Mouse (Mus musculus) kidney, adult 11 months (tissue): ENCODE results near the gene Lrrc55.

Experiments used
- DNase-seq: peaks from one replicate; pipeline ENCODE4 v3.0.0; 2022

The Lrrc55 gene

DNA sequence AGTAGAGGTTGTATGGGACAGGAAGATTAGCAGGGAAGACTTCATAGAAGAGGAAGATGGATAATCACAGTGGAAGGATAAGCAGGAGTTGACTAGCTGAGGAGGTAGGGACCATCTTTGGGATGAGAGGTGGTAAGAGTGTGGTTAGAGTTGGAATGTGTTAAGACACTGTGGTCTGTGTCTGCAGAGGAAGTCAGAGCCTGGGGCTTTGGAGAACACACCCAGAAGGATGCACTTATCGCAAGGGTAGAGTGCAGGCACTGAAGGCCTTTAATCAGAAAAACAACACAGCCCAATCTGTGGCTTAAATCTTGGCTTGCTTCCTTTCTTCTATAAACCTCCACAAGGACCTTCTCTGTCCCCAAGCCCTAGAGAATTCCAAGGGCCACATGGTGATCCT, 28.7 kb downstream of the Lrrc55 start:
- DNase-seq, result no peak

DNA sequence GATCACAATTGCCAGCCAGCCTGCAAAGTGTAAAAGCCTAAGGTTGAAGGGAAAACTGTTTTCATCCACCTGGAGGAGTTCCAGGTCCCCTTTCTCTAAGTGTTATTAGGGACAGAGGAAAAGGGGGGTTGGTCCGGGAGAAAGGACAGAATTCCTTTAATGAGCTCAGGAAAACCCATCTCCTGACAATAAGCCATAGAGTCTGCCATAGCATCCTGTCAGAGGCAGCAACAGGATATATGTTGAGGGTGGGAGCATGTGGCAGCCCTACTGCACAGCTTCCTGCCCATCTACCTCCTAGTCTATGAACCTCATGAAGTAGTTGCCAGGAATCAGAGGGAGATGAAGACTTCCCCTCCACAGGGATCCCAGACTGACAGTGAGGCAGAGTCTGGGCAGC, 29.4 kb downstream of the Lrrc55 start:
- no peak for DNase-seq

DNA sequence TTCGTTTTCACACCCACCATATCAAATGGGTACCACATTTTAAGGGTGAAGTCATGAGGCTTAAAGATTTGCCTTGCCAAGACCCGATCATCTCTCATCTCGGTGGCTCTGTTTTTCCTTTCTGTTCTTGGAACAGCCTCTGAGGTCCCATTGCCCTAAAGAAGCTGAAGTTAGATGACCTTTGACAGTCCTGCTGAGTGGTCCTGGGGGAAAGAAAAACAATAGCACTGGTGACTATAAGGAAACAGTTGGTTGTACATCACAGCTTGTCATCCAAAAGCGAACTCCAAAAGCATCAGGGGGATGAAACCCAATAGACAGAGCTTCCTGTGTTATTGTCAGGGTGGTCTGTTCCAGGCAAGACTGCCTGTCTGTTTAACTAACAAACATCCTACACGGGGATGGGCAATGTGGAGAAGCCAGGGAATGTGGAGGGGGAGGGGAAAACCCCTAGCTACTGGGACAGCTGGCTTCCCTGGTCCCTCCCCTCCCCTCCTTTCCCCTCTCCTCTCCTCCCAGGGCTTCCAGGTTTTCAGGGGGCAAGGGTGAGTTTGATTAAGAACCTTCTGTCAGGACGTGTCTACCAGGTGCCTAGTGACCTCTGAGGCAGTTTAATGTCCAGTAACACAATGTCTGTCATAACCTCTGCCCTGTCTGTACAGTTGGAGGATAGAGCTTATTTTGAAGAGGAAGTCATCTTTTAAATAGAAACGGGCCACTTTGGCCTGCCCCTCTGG, 33.5 kb downstream of the Lrrc55 start:
- DNase-seq, result peak; percentile 48

DNA sequence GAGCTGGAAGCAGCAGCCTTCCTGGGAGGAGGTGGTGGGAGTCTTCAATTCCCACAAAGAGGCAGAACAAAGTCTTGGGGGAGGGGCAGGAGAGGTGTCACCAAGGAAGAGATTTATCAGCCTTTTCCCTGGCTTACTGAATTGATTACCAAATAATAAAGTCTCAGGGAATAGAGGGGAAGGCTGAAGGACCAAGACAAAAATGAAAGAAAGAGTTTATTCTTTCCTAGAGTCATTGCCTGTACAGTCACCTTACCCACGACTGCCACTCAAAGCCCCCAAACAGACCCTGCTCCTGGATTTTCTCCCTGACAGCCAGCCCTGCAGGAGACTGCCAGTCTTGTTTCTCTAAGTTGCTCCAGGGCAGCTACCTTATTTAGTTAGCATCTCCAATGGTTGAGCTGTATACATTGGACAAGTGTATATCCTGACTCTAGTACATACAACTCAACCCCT, 35.3 kb downstream of the Lrrc55 start:
- no peak for DNase-seq

DNA sequence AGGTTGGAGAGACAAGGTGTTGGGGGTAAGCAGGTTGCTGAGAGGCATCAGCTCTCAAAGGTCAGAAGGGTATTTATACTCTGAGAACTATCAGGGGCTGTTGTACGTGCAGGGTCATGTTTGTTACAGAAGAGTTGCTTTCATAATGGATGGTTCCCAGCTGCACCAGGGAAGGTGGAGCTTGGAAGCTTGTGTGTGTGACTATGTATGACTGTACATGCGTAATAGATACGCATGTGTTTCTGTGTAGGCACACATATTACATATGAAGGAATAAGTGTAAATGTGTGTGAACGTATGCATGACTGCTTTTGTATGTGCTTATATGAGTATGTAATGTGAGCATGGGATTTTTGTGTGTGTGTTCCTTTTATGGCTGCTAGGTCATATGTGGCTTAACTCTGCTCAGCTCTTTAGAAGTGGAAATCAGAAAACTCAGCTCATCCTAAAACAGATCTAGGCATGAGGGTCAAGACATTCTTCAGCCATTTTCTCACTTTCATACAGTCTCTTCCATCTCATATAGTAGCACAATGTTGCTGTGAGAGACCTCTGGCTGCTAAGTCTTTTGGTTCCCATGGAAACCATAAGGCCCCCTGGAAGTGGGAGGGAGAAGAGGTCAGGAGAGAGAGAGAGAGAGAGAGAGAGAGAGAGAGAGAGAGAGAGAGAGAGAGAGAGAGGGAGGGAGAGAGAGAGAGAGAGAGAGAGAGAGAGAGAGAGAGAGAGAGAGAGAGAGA, 35.9 kb downstream of the Lrrc55 start:
- DNase-seq, result no peak

DNA sequence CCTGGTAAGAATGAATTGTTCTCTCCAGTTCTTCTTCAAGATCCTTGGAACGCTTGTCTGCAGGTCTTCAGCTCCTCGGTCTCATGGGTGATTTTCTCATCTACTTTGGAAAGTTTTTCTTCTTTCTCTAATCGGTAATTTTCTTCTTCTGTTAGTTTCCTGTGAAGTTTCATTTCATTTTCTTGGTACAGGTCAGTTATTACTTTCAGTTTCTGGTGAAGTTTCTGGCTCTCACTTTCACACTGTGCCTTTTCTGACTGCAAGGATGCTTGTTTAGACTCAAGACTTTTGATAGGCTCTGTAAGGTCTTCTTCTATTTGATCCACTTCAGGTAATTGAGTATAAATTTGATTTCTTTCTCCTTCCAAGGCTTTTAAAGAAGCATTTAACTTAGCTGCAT, 39.6 kb downstream of the Lrrc55 start:
- no peak for DNase-seq

DNA sequence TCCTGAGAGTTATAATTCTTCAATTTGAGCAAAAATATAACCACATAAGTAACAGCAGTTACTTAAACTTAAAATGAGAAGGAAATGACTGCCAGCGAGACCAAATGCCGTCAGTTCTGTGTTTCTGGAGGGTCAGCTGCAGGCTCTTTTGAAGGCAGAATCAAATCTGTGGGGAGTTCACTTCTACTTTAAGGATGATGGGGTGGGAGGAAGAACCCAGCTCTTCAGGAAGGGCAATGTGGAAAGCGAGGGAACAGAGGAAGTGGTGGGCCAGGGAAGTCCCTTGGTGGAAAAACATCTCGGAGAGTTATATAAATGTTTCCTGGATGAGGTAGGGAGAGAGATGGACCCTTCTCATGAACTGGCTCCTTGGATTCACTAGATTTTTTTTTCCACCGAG, 40.9 kb downstream of the Lrrc55 start:
- DNase-seq, result no peak

DNA sequence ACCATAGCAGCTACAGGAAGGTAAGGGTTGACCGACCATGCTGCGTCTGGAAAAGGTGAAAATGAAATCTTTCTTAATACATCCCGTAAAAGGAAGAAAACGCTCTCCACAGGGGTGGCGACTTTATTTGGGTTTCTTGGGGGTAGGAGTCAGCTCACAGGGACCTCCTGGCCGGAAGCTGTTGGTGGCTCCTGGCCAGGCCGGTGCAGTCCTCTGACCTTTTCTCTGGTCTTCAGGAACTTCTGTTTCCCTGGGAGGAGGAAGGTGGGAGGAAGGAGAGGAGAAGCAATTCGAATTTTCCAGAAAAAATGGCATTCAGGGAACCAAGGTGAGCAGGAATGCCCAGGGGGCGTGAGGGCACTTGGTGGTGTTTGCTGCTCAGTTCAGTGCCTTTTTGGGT, 41.7 kb downstream of the Lrrc55 start:
- DNase-seq, result no peak

DNA sequence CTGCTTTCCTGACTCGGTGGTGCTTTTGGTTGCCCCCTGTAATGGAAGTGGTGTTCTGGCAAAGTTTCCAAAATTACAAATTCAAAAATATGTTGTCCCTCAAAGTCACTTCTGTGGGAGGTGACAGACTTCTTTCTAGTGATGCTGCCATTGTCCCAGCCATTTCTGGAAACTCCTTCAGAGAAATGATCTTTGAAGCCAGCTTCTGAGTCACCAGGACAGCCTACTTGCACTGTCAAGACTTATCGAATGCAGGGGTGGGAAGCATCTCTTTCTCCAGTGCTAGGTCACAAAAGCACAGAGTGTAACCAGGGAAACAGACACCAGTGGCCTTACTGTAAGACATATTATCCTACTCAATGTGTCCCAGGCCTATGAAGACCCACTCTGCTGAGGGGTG, 45.8 kb downstream of the Lrrc55 start:
- DNase-seq, result no peak

DNA sequence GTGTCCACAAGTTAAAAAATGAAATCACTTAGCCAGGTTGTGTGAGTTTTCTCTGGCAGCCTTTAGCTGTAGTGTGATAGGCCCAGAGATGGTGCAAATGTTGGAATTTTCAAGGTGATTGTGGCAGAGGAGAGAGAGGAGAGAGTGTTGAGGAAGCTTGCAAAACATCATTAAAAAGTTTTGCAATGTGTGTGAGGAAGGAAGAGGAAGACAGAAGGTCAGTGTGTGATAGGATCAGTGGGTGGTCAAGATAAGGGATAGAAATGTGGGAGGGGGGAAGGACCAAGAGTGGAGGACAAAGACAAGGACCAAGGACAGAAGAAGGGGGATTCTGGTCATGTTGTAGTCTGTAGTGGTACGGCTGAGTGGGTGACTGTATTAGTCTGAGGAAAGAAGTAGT, 46.6 kb downstream of the Lrrc55 start:
- no peak for DNase-seq

DNA sequence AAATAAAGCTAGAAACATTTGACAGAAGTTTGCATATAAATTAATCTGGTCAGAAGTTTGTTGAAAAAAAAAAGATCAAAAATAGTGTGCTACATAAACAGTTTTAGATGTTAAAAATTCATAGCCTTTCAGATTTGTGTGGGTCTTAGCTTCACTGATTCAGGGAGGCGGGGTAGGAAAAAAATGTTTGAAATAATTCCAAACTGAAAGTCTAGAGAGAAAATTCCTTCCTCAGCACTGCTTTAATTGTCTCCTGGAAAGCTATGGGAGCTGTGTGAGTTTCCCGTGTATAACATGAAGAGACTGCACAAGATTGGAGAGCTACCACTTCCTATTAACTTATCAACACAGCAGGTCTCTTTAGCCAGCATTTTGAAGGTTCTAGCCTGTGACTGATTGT, 49.5 kb downstream of the Lrrc55 start:
- no peak for DNase-seq

DNA sequence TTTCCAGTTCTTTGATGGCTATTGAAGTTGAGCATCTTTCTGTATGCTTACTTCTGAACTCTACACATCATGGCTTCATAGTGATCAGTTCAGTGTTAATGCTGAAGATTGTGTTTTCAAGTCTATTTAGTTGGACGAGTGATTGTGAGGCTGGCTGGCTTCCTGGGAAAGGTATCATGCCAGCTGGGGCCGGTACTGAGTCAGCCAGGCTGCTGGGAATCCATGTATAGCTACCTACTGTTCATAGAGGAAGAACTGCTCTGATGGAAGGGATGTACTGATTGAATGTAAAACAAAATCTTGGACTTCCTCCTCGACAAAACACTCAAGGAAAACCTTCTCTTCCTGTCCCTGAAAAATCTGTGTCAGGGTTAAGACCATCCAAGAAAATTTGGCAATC, 51.7 kb downstream of the Lrrc55 start:
- no peak for DNase-seq

DNA sequence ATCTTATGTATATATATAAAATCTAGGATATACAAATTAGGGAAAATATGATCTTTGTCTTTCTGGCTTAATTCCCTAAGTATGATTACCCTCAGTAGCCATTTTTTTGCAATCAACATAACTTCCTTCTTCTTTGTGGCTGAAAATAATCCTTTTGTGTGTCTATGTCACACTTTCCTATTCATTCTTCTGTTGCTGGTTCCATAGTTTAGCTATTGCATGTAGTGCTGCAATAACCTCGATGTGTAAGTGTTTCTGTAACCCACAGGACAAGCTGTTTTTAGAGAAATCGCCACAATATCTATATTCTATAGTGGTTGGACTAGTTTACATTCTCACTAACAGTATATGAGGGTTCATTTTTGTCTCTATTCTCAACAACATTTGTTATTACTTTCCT, 52.1 kb downstream of the Lrrc55 start:
- no peak for DNase-seq

DNA sequence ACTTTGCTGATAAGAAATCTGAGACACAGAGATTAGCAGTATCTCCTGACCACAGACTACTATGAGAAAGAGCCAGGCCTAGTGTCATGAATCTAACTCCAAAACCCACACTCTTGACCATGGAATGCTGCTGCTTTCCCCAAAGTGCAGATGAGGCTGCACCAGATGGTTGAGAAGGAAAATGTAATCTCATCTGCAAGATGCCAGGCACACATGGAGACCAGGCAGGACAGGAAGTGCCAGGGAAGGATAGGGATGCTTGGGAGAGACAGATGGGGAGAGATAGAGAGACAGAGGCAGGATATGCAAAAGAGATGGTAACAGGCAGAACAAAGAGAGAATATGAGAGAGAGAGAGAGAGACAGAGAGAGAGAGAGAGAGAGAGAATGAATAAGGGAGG, 56.2 kb downstream of the Lrrc55 start:
- no peak for DNase-seq

DNA sequence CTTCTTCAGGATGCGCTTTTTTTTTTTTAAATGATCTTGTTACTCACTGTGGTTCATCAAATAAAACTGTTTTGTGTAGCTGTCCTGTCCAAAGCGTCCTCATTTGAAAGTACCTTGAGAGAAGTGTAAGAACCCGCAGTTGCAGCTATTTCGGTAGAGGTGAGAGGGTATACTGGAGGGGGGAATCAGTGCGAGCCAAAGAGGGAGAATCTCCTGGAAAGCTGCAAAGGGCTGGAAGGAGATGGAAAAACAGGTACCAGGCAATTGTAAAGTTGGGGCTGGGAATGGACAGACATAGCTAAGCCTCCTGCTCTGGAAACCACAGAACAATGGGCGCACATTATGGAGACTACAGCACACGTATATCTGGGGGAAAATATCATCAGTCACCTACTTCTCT, 57.2 kb downstream of the Lrrc55 start:
- no peak for DNase-seq

DNA sequence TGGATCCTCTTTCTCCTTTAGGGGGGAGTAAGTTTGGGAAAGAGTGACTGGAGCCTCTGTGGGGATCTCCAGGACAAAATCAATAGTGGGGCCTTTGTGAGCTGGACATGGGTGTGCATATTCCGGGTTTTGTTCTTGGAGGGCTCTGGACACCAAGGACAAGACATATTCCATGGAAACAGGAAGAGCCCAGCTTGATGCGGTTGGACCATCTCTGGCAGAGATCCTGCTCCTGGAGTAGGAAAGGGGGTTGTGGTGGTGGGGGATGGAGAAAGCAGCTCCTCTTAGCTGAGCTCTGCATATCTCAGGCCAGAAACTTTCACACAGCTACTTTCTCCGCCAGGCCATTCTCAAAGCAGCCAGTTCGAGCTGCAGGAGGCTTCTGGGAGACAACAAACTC, 57.6 kb downstream of the Lrrc55 start:
- no peak for DNase-seq

DNA sequence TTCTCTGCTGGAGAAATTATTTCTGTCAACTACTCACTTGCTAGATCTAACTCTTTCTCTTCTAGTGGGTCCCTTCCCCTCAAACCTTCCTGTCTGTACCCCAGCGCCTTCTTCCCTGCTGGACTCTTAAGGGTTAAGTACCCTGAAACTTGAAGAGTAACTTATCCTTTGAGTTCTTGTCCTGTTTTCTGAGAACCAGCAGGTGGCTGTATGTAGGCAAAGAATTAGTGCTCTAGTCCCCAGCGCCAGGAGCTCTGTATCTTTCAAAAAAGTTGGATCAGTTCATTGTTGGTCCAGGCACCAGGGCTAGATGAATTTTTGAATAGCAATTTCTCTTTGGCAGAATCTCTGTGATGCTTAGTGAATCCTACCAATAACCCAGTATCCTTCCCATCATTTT, 58.9 kb downstream of the Lrrc55 start:
- DNase-seq, result no peak

DNA sequence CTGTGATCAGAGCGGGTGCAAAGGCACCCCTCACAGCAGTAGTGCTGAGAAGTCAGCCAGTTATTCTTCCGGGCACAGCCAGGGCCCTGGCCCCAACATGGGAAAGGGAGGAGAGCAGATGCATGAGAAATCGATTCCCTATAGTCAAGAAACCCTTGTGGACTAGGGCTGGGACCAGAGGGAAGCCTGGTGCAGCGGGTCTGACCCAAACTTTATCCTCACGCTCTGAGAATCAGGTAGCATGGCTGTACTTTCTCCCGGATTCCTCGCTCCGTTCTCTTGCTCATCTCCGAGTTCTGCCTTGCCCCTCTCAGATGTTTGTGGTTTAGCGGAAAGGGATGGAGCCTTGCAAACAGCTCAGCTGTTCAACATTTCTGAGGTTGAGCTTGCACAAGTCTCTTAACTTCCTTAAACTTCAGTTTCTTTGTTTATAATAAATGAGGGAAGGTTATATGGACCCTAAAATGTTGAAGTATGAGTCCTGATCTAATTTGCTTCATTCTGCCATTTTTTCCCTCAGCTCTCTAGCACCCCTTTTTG, 59.3 kb downstream of the Lrrc55 start:
- no peak for DNase-seq

DNA sequence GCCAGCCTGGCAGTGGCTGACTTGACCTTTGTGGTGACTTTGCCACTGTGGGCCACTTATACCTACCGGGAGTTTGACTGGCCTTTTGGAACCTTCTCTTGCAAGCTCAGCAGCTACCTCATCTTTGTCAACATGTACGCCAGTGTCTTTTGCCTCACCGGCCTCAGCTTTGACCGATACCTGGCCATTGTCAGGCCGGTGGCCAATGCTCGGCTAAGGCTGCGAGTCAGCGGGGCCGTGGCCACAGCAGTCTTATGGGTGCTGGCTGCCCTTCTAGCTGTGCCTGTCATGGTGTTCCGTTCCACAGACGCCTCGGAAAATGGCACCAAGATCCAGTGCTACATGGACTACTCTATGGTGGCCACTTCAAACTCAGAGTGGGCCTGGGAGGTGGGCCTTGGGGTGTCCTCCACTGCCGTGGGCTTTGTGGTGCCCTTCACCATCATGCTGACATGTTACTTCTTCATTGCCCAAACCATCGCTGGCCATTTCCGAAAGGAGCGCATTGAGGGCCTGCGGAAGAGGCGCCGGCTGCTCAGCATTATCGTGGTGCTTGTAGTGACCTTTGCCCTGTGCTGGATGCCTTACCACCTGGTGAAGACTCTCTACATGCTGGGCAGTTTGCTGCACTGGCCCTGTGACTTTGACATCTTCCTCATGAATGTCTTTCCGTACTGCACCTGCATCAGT, 60.0 kb downstream of the Lrrc55 start:
- no peak for DNase-seq

DNA sequence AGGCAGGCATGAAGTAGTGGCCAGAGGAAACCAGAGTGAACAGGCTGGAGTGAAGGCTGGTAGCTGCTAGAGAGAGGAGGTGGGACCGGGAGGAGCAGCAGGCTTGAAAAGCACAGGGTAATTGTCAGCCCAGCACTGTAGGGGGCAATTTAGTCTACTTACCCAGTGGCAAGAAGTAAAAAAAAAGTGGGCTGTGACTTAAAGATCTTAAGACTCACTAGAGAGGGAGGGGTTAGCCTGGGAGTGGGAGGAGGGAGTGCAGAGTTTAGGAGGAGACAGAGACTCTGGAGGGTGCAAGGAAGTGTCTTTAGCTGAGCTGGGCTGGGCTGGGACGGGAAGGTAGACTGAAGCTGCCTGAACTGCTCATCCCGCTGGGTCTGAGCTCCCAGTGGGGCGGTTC, 60.9 kb downstream of the Lrrc55 start, which contains the start of gene Aplnr:
Gene Aplnr, plus strand, starts transcription at position 137 of the 400 bp plus-strand sequence.
- no peak for DNase-seq

DNA sequence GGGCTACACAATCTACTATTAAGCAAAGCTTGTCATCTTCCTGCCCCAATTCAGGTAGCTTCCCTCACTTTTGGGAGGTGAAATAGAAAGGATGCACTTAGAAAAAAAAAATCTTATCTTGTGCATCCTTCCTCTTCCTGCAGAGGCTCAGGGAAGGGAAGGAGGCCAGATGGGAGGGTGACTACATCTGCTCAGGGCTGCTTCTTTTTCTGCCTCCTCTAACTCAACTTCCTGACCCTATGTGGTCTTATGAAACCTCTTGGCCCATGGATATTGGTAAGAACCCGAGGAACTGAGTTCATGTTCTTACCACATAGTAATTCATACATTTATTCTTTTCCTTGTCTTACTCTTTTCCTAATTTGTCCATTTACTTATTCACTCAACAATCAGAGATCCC, 61.9 kb downstream of the Lrrc55 start:
- no peak for DNase-seq

DNA sequence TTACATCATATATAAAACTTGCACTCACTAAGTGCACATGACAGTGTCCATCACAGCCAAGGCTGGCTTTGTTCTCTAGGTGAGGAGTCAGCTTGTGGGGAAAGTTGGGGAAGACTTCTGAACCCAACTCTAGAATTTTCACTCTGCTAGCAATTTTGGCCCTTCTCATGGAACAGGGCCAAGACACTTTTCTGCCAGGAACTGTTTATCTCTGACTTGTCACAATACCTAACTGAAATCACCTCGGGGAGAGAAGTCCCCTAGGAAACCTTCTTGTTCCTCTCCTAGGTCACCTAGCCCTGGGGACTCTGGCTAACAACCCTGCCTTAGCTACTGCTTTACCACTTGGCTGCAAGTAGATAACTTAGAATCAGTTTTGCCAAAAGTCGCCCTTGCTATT, 64.8 kb downstream of the Lrrc55 start:
- no peak for DNase-seq

DNA sequence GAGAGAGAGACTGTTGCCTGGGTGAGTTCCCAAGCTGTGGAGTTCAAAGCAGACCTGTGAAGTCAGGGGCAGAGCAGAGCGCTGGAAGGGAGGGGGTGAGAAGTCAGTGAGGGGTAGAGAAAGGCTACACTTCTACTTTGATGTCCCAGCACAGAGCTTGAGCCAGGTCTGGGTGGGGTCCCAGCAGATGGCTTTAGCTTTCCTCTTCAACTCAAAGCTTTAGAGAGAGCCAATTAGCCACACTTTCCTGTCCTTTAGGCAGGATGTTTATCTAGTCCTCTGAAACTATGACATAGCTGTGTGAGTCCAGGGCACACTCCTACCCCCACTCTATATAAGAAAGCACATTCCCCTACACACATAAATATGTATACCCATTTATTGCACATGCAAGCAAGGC, 65.3 kb downstream of the Lrrc55 start:
- DNase-seq, result no peak

DNA sequence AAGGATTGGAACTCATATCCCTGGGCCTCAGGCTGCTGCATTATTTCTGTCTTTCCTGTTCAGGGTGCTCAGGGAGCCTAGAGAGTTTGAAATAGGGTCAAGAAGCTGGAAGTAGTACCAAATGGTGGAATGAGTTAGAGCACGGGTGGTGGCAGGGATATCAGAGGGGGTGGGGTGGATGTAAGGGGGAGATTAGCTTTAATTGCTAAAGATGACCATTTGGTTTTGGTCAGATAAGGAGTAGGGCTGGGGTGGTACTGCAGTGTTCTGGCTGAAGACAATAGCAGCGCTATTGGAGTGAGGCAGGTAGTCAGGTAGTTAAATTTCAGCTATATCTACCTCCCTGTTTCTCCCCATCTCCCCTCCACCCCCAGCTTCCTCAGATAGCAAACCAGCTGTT, 65.8 kb downstream of the Lrrc55 start:
- DNase-seq, result no peak
